Mouse (Mus musculus) embryonic facial prominence, embryonic 15.5 days (tissue): Measurements from ENCODE around the gene Tktl2. TPM values are rescaled to one million over a fixed set of nuclear protein-coding genes. Genes with fewer than 3 reads are reported as not detected.

Experiments used
- ATAC-seq: fragments of 200-750 bp; cut with Nextera tagmentation; 2 replicates; pipeline ENCODE4 v1.8.0; 2017; ENCODE audit warnings: low read depth, moderate TSS enrichment; ENCODE audit not compliant: insufficient number of reproducible peaks, low FRiP score, low TSS enrichment
- H3K27ac ChIP-seq: fragments of 300-500 bp; sonication (generic); replicated peaks from 2 replicates; pipeline ENCODE4 v1.5.1; 2015; ENCODE audit warnings: mild to moderate bottlenecking, inconsistent platforms
- H3K27me3 ChIP-seq: fragments of 300-500 bp; sonication (generic); 2 replicates; pipeline ENCODE4 v1.6.1; 2015; ENCODE audit warnings: inconsistent platforms
- H3K36me3 ChIP-seq: fragments of 300-500 bp; sonication (generic); 2 replicates; pipeline ENCODE4 v1.6.1; 2015; ENCODE audit warnings: mild to moderate bottlenecking, inconsistent platforms
- H3K4me1 ChIP-seq: fragments of 300-500 bp; sonication (generic); 2 replicates; pipeline ENCODE4 v1.6.1; 2015; ENCODE audit warnings: inconsistent platforms
- H3K4me2 ChIP-seq: fragments of 300-500 bp; sonication (generic); replicated peaks from 2 replicates; pipeline ENCODE4 v1.6.1; 2015; ENCODE audit warnings: mild to moderate bottlenecking, inconsistent platforms
- H3K4me3 ChIP-seq: fragments of 300-500 bp; sonication (generic); replicated peaks from 2 replicates; pipeline ENCODE4 v1.5.1; 2015; ENCODE audit warnings: mild to moderate bottlenecking, inconsistent platforms
- H3K9ac ChIP-seq: fragments of 300-500 bp; sonication (generic); 2 replicates; pipeline ENCODE4 v1.6.1; 2015; ENCODE audit warnings: inconsistent platforms
- H3K9me3 ChIP-seq: fragments of 300-500 bp; sonication (generic); replicated peaks from 2 replicates; pipeline ENCODE4 v1.6.1; 2016; ENCODE audit warnings: inconsistent platforms
- WGBS: fragments of 180-500 bp; shearing (Covaris S2); methylation state at CpG from one replicate; pipeline ENCODE4 v1.1.7; 2015; 5-methylcytosine and 5-hydroxymethylcytosine counted together
- polyA plus RNA-seq: library from polyadenylated mRNA; unstranded; fragments of >200 nt; fragmentation: Nextera tagmentation; extraction: Ambion mirVana; gene quantifications from 2 replicates; pipeline ENCODE4 v1.2.1, GENCODE M21; 2015

Tktl2 gene
- polyA plus RNA-seq = not detected in 2 replicates

- Histone ChIP-seq H3K9me3 (no peaks in the 10 kb centered on the region), H3K27ac (no peak within 1 kb of the TSS), H3K4me1 (no peaks in the 10 kb centered on the region), H3K27me3 (no peaks in the 10 kb centered on the region), H3K9ac (no peak within 1 kb of the TSS), H3K4me2 (no peak within 1 kb of the TSS), H3K4me3 (no peak within 1 kb of the TSS), H3K36me3 (no peaks in the 10 kb centered on the region)
- WGBS = 94% methylated on average over 22 of the region's 22 CpGs
- no peak for ATAC-seq
Measured at GRCm38 (mm10) chr8:66511537-66511936, at the start of gene Tktl2. Gene Tktl2, plus strand, starts transcription at chr8:66511756.

GRCm38 (mm10) chr8:66469821-66470220 is 41.7 kb upstream of the Tktl2 start:
- Histone ChIP-seq H3K9ac (no peak overlapping the region), H3K4me1 (no peaks in the 10 kb centered on the region), H3K4me2 (no peak overlapping the region), H3K36me3 (no peaks in the 10 kb centered on the region), H3K4me3 (no peak overlapping the region), H3K27me3 (no peaks in the 10 kb centered on the region), H3K9me3 (no peaks in the 10 kb centered on the region), H3K27ac (no peak overlapping the region)
- no peak for ATAC-seq
- 81% methylated on average over 3 of the region's 3 CpGs for WGBS

- no peaks in the 10 kb centered on the region for H3K4me1 ChIP-seq
- H3K36me3 ChIP-seq = peaks cover 44% of the 10 kb centered on the region
- H3K9me3 ChIP-seq = no peaks in the 10 kb centered on the region
- no peak overlapping the region for H3K27ac ChIP-seq
- no peak overlapping the region for H3K9ac ChIP-seq
- H3K4me2 ChIP-seq = no peak overlapping the region
- no peaks in the 10 kb centered on the region for H3K27me3 ChIP-seq
- WGBS = 95% methylated on average over 3 of the region's 3 CpGs
- no peak overlapping the region for H3K4me3 ChIP-seq
- no peak for ATAC-seq
Measured at GRCm38 (mm10) chr8:66476880-66477279, 34.7 kb upstream of the Tktl2 start.

- Histone ChIP-seq H3K9me3 (no peaks in the 10 kb centered on the region), H3K36me3 (peaks cover 18% of the 10 kb centered on the region), H3K27ac (0 out of 2 replicates have a peak within 1 kb of the TSS, but pooled peaks have one; percentile 59), H3K9ac (peak within 1 kb of the TSS; percentile 78), H3K4me2 (peak within 1 kb of the TSS; percentile 64), H3K4me3 (peak within 1 kb of the TSS; percentile 96), H3K4me1 (0 out of 2 replicates have a peak, but pooled peaks cover 5% of the 10 kb centered on the region), H3K27me3 (no peaks in the 10 kb centered on the region)
- 0% methylated on average over 45 of the region's 45 CpGs for WGBS
- ATAC-seq = peak; percentile 90
Measured at GRCm38 (mm10) chr8:66486084-66486763, 25.3 kb upstream of the Tktl2 start, which contains the start of gene Tma16. Gene Tma16, minus strand, starts transcription at chr8:66486530.

GRCm38 (mm10) chr8:66488556-66488955 is 23.0 kb upstream of the Tktl2 start:
- Histone ChIP-seq H3K27me3 (no peaks in the 10 kb centered on the region), H3K27ac (no peak overlapping the region), H3K9me3 (no peaks in the 10 kb centered on the region), H3K4me1 (0 out of 2 replicates have a peak, but pooled peaks cover 5% of the 10 kb centered on the region), H3K9ac (no peak overlapping the region), H3K4me2 (no peak overlapping the region), H3K4me3 (no peak overlapping the region), H3K36me3 (no peaks in the 10 kb centered on the region)
- ATAC-seq = no peak
- WGBS = 51% methylated on average over 3 of the region's 3 CpGs

- Histone ChIP-seq H3K27me3 (no peaks in the 10 kb centered on the region), H3K27ac (no peak overlapping the region), H3K4me2 (no peak overlapping the region), H3K4me3 (no peak overlapping the region), H3K36me3 (no peaks in the 10 kb centered on the region), H3K4me1 (0 out of 2 replicates have a peak, but pooled peaks cover under 1% of the 10 kb centered on the region), H3K9ac (no peak overlapping the region), H3K9me3 (no peaks in the 10 kb centered on the region)
- no peak for ATAC-seq
- 76% methylated on average over 4 of the region's 4 CpGs for WGBS
Measured at GRCm38 (mm10) chr8:66490624-66491023, 20.9 kb upstream of the Tktl2 start.

GRCm38 (mm10) chr8:66494496-66494895 is 17.1 kb upstream of the Tktl2 start:
- H3K9me3 ChIP-seq = no peaks in the 10 kb centered on the region
- H3K27me3 ChIP-seq = peaks cover 4% of the 10 kb centered on the region; the same call in 1 of the 2 replicates
- no peak overlapping the region for H3K9ac ChIP-seq
- H3K4me2 ChIP-seq = no peak overlapping the region
- ATAC-seq = no peak
- H3K27ac ChIP-seq = no peak overlapping the region
- no peak overlapping the region for H3K4me3 ChIP-seq
- H3K4me1 ChIP-seq = no peaks in the 10 kb centered on the region
- H3K36me3 ChIP-seq = no peaks in the 10 kb centered on the region
- 65% methylated on average over 2 of the region's 2 CpGs for WGBS

- ATAC-seq = peak; percentile 47; the same call in 1 of the 2 replicates
- no peaks in the 10 kb centered on the region for H3K36me3 ChIP-seq
- WGBS = 6% methylated on average over 8 of the region's 8 CpGs
- H3K9ac ChIP-seq = no peak overlapping the region
- peaks cover 4% of the 10 kb centered on the region; the same call in 1 of the 2 replicates for H3K27me3 ChIP-seq
- no peak overlapping the region for H3K27ac ChIP-seq
- H3K4me1 ChIP-seq = no peaks in the 10 kb centered on the region
- no peak overlapping the region for H3K4me3 ChIP-seq
- no peak overlapping the region for H3K4me2 ChIP-seq
- no peaks in the 10 kb centered on the region for H3K9me3 ChIP-seq
Measured at GRCm38 (mm10) chr8:66495726-66496125, 15.8 kb upstream of the Tktl2 start.

- Histone ChIP-seq H3K9me3 (no peaks in the 10 kb centered on the region), H3K4me2 (no peak overlapping the region), H3K27me3 (peaks cover 4% of the 10 kb centered on the region; the same call in 1 of the 2 replicates), H3K4me1 (no peaks in the 10 kb centered on the region), H3K36me3 (no peaks in the 10 kb centered on the region), H3K27ac (no peak overlapping the region), H3K9ac (no peak overlapping the region), H3K4me3 (no peak overlapping the region)
- ATAC-seq = no peak
- 31% methylated on average over 4 of the region's 4 CpGs for WGBS
Measured at GRCm38 (mm10) chr8:66496998-66497577, 14.5 kb upstream of the Tktl2 start.

GRCm38 (mm10) chr8:66503381-66503780 is 8.2 kb upstream of the Tktl2 start:
- no peak overlapping the region for H3K27ac ChIP-seq
- no peaks in the 10 kb centered on the region for H3K36me3 ChIP-seq
- H3K4me1 ChIP-seq = no peaks in the 10 kb centered on the region
- no peak overlapping the region for H3K4me3 ChIP-seq
- H3K9me3 ChIP-seq = no peaks in the 10 kb centered on the region
- WGBS = 80% methylated on average over 2 of the region's 2 CpGs
- no peak for ATAC-seq
- H3K4me2 ChIP-seq = no peak overlapping the region
- no peak overlapping the region for H3K9ac ChIP-seq
- H3K27me3 ChIP-seq = no peaks in the 10 kb centered on the region

- Histone ChIP-seq H3K36me3 (no peaks in the 10 kb centered on the region), H3K9me3 (no peaks in the 10 kb centered on the region), H3K4me3 (no peak overlapping the region), H3K9ac (no peak overlapping the region), H3K4me1 (no peaks in the 10 kb centered on the region), H3K27ac (no peak overlapping the region), H3K27me3 (no peaks in the 10 kb centered on the region), H3K4me2 (no peak overlapping the region)
- 74% methylated on average over 2 of the region's 2 CpGs for WGBS
- ATAC-seq = no peak
Measured at GRCm38 (mm10) chr8:66519149-66519548, 7.6 kb downstream of the Tktl2 start.
